Mouse (Mus musculus): ENCODE results near the gene Rsph10b. TPM values are rescaled to one million over a fixed set of nuclear protein-coding genes. Genes with fewer than 3 reads are reported as not detected.
A peak's percentile ranks its signal among the peaks of the same experiment; 100 is the strongest.

Rsph10b gene
- polyA plus RNA-seq (2014; fragmentation: Nextera tagmentation; extraction: Ambion mirVana), result 3.9 and 4.5 TPM in 2 replicates

DNA sequence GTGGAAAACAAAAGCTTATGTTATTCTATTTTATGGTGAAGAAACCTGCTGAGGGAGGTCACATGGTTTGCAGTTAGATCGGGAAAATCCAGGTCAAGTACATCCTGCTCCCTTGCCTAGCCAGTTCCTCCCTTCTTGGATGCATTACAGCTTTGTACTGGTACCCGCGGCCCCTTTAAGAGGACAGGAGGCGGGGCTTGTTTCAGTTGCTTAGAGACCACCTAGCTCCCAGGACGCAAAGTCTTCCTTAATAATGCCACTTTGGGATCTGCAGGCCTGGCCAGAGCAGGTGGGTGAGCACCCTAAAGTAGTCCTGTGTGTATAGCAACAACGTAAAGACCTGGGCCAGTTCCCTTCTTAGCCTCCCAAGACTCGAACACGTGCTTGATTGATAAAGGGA, at the start of gene Rsph10b:
Gene Rsph10b, plus strand, starts transcription at position 205 of the 400 bp plus-strand sequence.
- Histone ChIP-seq H3K9ac (no peak within 1 kb of the TSS), H3K9me3 (ENCODE audit: control insufficient read depth, low read length) (no peaks in the 10 kb centered on the region), H3K36me3 (replicated peaks; ENCODE audit: control insufficient read depth, insufficient read depth) (peaks cover 44% of the 10 kb centered on the region), H3K4me3 (replicated peaks; ENCODE audit: low read length) (no peak within 1 kb of the TSS), H3K27ac (no peak within 1 kb of the TSS), H3K4me2 (replicated peaks) (no peak within 1 kb of the TSS; the same call in 1 of the 2 replicates), H3K27me3 (ENCODE audit: control insufficient read depth, insufficient read depth, low read length) (no peaks in the 10 kb centered on the region), H3K4me1 (replicated peaks; ENCODE audit: control insufficient read depth, insufficient read depth, low read length) (no peaks in the 10 kb centered on the region)
- ATAC-seq (ENCODE audit: low FRiP score) (no peak), DNase-seq (ENCODE audit: low spot score) (peak; percentile 29)
- 19% methylated on average over 8 of the region's 8 CpGs for WGBS

DNA sequence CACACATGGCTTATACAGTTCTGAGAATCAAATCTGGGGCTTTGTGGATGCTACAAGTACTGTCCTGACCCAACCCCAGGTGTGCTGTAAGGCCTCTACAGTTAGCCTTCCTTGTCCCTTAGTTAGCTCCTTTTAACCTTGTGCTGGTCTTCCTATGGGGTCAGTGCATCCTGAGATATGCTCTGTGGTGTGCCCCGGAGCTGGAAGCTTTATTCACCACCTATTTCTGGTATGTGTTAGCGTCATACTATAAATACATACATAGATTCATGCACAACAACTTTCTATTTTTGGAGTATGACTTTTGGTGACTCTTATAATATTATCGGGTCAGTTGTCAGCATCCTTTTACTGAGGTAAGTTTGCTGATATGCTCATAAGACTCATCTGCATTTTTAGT, 47.6 kb upstream of the Rsph10b start:
- no peak for ATAC-seq (ENCODE audit: low FRiP score)
- H3K4me3 ChIP-seq (replicated peaks; ENCODE audit: low read length), result no peak overlapping the region
- DNase-seq (ENCODE audit: low spot score), result no peak
- peaks cover 100% of the 10 kb centered on the region for H3K36me3 ChIP-seq (replicated peaks; ENCODE audit: control insufficient read depth, insufficient read depth)
- no peaks in the 10 kb centered on the region for H3K9me3 ChIP-seq (ENCODE audit: control insufficient read depth, low read length)
- H3K9ac ChIP-seq, result no peak overlapping the region
- no peak overlapping the region for H3K4me2 ChIP-seq (replicated peaks)
- no peaks in the 10 kb centered on the region for H3K27me3 ChIP-seq (ENCODE audit: control insufficient read depth, insufficient read depth, low read length)
- H3K27ac ChIP-seq, result no peak overlapping the region
- no peaks in the 10 kb centered on the region for H3K4me1 ChIP-seq (replicated peaks; ENCODE audit: control insufficient read depth, insufficient read depth, low read length)
- 96% methylated on average over 3 of the region's 3 CpGs for WGBS

DNA sequence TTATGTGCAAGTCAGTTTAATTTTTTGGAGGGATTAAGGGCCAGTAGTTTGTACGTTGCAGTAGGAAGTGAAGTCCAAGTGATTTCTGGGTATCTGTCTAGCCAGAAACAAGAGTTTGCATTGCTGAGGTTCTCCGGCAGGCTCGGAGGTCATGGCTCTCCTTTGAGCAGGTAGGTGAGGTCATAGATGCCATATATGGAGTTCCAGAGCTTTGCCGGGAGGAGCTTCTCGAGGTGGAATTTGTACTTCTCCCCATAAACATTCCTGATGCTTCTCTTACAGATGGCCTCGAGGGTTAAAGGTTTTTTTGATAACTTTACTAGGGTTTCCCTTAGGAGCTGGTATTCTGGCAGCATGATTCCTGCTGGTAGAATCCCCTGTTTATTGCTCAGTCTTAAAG, 42.1 kb upstream of the Rsph10b start:
- H3K4me2 ChIP-seq (replicated peaks), result no peak overlapping the region
- ATAC-seq (ENCODE audit: low FRiP score) (no peak), DNase-seq (ENCODE audit: low spot score) (no peak)
- H3K4me1 ChIP-seq (replicated peaks; ENCODE audit: control insufficient read depth, insufficient read depth, low read length), result no peaks in the 10 kb centered on the region
- H3K27me3 ChIP-seq (ENCODE audit: control insufficient read depth, insufficient read depth, low read length), result no peaks in the 10 kb centered on the region
- H3K9me3 ChIP-seq (ENCODE audit: control insufficient read depth, low read length), result no peaks in the 10 kb centered on the region
- WGBS, result 89% methylated on average over 6 of the region's 6 CpGs
- H3K36me3 ChIP-seq (replicated peaks; ENCODE audit: control insufficient read depth, insufficient read depth), result peaks cover 92% of the 10 kb centered on the region
- H3K4me3 ChIP-seq (replicated peaks; ENCODE audit: low read length), result no peak overlapping the region
- no peak overlapping the region for H3K9ac ChIP-seq
- no peak overlapping the region for H3K27ac ChIP-seq

DNA sequence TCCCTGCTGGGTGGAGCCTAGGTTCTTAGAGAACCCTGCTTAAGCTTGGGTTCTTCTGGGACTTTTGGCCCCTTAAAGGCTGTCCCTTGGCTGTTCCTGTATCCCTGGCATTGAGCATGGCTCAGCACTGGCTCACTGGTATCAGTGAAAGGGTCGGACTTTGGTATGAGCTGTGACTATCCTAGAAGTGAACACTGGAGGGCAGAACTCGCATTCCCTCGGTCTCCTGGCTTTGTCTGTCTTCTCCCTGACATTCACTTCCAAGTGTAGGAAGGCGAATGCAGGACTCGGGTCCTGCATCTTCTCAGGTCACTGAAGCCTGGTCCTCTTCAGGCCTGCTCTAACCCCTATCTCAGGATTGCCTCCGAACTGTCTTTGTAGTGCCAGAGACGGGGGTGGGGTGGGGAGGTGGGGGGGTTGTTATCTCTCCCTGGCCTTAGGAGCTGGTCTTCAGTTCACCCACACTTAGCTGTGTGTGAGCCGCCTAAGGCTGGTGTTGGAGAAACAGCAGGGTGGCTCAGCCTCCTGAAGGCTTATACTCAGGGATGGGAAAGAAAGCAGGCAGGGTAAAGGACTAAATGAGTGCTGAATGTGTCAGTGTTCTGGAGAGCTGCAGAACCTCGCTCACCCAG, 40.5 kb upstream of the Rsph10b start:
- peaks cover 91% of the 10 kb centered on the region for H3K36me3 ChIP-seq (replicated peaks; ENCODE audit: control insufficient read depth, insufficient read depth)
- H3K4me2 ChIP-seq (replicated peaks), result no peak overlapping the region
- no peaks in the 10 kb centered on the region for H3K4me1 ChIP-seq (replicated peaks; ENCODE audit: control insufficient read depth, insufficient read depth, low read length)
- H3K27me3 ChIP-seq (ENCODE audit: control insufficient read depth, insufficient read depth, low read length), result no peaks in the 10 kb centered on the region
- H3K9me3 ChIP-seq (ENCODE audit: control insufficient read depth, low read length), result no peaks in the 10 kb centered on the region
- no peak for ATAC-seq (ENCODE audit: low FRiP score)
- no peak for DNase-seq (ENCODE audit: low spot score)
- H3K4me3 ChIP-seq (replicated peaks; ENCODE audit: low read length), result no peak overlapping the region
- WGBS, result 79% methylated on average over 9 of the region's 9 CpGs
- H3K27ac ChIP-seq, result no peak overlapping the region
- no peak overlapping the region for H3K9ac ChIP-seq

DNA sequence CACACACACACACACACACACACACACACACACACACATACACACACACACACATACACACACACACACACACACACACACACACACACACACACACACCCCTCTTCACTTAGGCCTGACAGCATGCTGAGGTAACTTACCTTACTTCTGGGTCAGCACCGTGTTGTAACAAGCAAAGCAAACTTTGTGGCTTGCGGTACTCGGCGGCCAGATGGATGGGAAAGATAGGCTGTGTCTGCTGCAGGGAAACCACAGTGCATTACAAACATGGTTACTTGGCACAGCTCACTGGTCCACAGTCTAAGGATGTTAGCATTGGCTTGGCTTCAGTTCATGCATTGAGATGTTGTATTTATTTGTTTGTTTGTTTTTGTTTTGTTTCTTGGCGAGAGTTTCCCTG, 39.4 kb upstream of the Rsph10b start:
- no peak overlapping the region for H3K27ac ChIP-seq
- H3K9me3 ChIP-seq (ENCODE audit: control insufficient read depth, low read length), result no peaks in the 10 kb centered on the region
- no peak overlapping the region for H3K4me2 ChIP-seq (replicated peaks)
- H3K4me1 ChIP-seq (replicated peaks; ENCODE audit: control insufficient read depth, insufficient read depth, low read length), result no peaks in the 10 kb centered on the region
- no peaks in the 10 kb centered on the region for H3K27me3 ChIP-seq (ENCODE audit: control insufficient read depth, insufficient read depth, low read length)
- H3K4me3 ChIP-seq (replicated peaks; ENCODE audit: low read length), result no peak overlapping the region
- H3K9ac ChIP-seq, result no peak overlapping the region
- H3K36me3 ChIP-seq (replicated peaks; ENCODE audit: control insufficient read depth, insufficient read depth), result peaks cover 91% of the 10 kb centered on the region
- DNase-seq (ENCODE audit: low spot score) (no peak), ATAC-seq (ENCODE audit: low FRiP score) (no peak)
- 86% methylated on average over 5 of the region's 5 CpGs for whole genome bisulfite sequencing

- Histone ChIP-seq H3K4me3 (replicated peaks; ENCODE audit: low read length) (no peak within 1 kb of the TSS), H3K4me1 (replicated peaks; ENCODE audit: control insufficient read depth, insufficient read depth, low read length) (no peaks in the 10 kb centered on the region), H3K4me2 (replicated peaks) (no peak within 1 kb of the TSS), H3K36me3 (replicated peaks; ENCODE audit: control insufficient read depth, insufficient read depth) (peaks cover 91% of the 10 kb centered on the region), H3K9ac (no peak within 1 kb of the TSS), H3K27me3 (ENCODE audit: control insufficient read depth, insufficient read depth, low read length) (no peaks in the 10 kb centered on the region), H3K27ac (no peak within 1 kb of the TSS), H3K9me3 (ENCODE audit: control insufficient read depth, low read length) (no peaks in the 10 kb centered on the region)
- 88% methylated on average over 14 of the region's 14 CpGs for WGBS
- DNase-seq (ENCODE audit: low spot score) (no peak), ATAC-seq (ENCODE audit: low FRiP score) (no peak)
Measured at GRCm38 (mm10) chr5:143897635-143898330, 35.1 kb upstream of the Rsph10b start, which contains the start of gene Ankrd61. Ankrd61 (minus strand) TSS chr5:143897685.

DNA sequence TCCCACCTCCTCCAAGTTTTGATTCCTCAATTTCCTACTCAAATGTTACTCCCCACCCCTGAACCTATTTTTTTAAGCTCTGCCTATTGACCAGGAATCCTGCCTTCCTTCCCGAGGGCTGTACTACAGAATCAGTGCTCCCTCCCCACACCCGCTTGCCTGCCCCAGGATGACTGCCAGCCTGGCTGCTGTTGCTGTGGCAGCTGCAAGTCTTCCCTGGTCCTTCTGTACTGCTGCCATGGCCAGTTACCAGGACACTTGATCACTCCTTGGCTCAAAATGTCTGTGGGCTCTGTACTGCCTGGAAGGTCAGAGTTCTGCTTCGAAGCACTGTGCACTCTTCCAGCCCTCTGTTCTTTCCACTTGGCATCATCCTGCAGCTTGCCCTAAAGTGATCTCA, 30.7 kb upstream of the Rsph10b start:
- Histone ChIP-seq H3K4me2 (replicated peaks) (no peak overlapping the region), H3K27ac (no peak overlapping the region), H3K4me3 (replicated peaks; ENCODE audit: low read length) (no peak overlapping the region), H3K36me3 (replicated peaks; ENCODE audit: control insufficient read depth, insufficient read depth) (peaks cover 87% of the 10 kb centered on the region), H3K9ac (no peak overlapping the region), H3K9me3 (ENCODE audit: control insufficient read depth, low read length) (no peaks in the 10 kb centered on the region), H3K4me1 (replicated peaks; ENCODE audit: control insufficient read depth, insufficient read depth, low read length) (no peaks in the 10 kb centered on the region), H3K27me3 (ENCODE audit: control insufficient read depth, insufficient read depth, low read length) (no peaks in the 10 kb centered on the region)
- ATAC-seq (ENCODE audit: low FRiP score) (no peak), DNase-seq (ENCODE audit: low spot score) (no peak)
- WGBS, result 83% methylated on average over 3 of the region's 3 CpGs

DNA sequence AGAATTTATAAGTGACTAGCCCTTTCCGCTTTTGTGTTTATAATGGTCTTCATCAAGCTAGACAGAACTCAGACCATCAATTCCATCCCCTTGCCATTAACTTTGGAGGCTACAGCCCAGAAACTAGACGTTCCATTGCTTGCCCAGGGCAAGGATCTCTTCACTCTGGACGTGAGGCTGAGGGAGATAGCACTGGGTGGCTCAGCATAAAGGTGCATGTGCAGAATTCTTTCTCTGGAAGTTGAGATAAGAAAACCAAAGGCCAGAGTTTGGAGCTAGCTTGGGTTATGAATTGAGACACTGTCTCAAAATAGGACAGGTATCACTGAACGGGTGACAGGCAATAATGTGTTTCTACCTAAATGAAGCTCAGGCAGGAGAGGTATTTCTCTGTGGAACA, 29.0 kb upstream of the Rsph10b start:
- no peak overlapping the region for H3K9ac ChIP-seq
- no peak overlapping the region for H3K27ac ChIP-seq
- no peak overlapping the region for H3K4me2 ChIP-seq (replicated peaks)
- H3K4me1 ChIP-seq (replicated peaks; ENCODE audit: control insufficient read depth, insufficient read depth, low read length), result peaks cover 12% of the 10 kb centered on the region
- no peak for DNase-seq (ENCODE audit: low spot score)
- peaks cover 70% of the 10 kb centered on the region for H3K36me3 ChIP-seq (replicated peaks; ENCODE audit: control insufficient read depth, insufficient read depth)
- WGBS, result 90% methylated on average over 4 of the region's 4 CpGs
- H3K4me3 ChIP-seq (replicated peaks; ENCODE audit: low read length), result no peak overlapping the region
- no peaks in the 10 kb centered on the region for H3K9me3 ChIP-seq (ENCODE audit: control insufficient read depth, low read length)
- H3K27me3 ChIP-seq (ENCODE audit: control insufficient read depth, insufficient read depth, low read length), result no peaks in the 10 kb centered on the region
- ATAC-seq (ENCODE audit: low FRiP score), result no peak

- H3K36me3 ChIP-seq (replicated peaks; ENCODE audit: control insufficient read depth, insufficient read depth), result peaks cover 45% of the 10 kb centered on the region
- WGBS, result 92% methylated on average over 8 of the region's 8 CpGs
Measured at GRCm38 (mm10) chr5:143906429-143906828, 26.4 kb upstream of the Rsph10b start.

More at GRCm38 (mm10) chr5:143906429-143906828, 26.4 kb upstream of the Rsph10b start:
- no peak for ATAC-seq (ENCODE audit: low FRiP score)
- Histone ChIP-seq H3K4me3 (replicated peaks; ENCODE audit: low read length) (no peak overlapping the region), H3K4me1 (replicated peaks; ENCODE audit: control insufficient read depth, insufficient read depth, low read length) (peaks cover 22% of the 10 kb centered on the region), H3K4me2 (replicated peaks) (no peak overlapping the region), H3K9ac (no peak overlapping the region), H3K27me3 (ENCODE audit: control insufficient read depth, insufficient read depth, low read length) (no peaks in the 10 kb centered on the region), H3K9me3 (ENCODE audit: control insufficient read depth, low read length) (no peaks in the 10 kb centered on the region), H3K27ac (no peak overlapping the region)
- no peak for DNase-seq (ENCODE audit: low spot score)
